Mouse (Mus musculus): ENCODE data around the gene Mkrn1. TPM values are rescaled to one million over a fixed set of nuclear protein-coding genes. Genes with fewer than 3 reads are reported as not detected.
"Not testable (repeated sequence)": the region's sequence is repeated elsewhere in the genome, so short reads cannot be mapped to it uniquely, and the experiment has no call there.

Mkrn1 gene
- polyA plus RNA-seq, 1 experiment from 2014 or later, result 59.4 TPM

DNA sequence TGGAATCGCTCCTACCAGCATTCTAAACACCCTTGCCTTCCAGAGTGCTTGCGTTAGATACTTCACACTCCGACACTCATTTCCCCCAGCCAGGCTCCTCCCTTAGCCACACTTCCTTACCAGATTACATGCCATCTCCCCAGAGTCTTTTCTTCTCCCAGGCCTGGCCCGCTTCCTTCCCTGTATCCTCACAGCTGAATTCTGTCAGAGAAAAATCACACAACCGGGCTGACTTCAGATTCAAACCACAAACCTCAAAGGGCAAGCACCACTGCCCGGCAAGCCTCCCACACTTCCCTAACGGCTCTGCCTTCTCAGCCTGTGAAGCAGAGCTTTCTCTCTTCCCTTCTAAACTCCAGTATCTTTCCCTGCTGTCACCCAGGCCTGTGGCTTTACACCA is 47.5 kb downstream of the Mkrn1 start:
- peak; percentile 32 for ATAC-seq (ENCODE audit: low FRiP score, low TSS enrichment)
- Histone ChIP-seq H3K9me3 (ENCODE audit: low read length) (0 out of 2 replicates have a peak, but pooled peaks cover 6% of the 10 kb centered on the region), H3K36me3 (ENCODE audit: insufficient read depth, low read length) (peaks cover 10% of the 10 kb centered on the region), H3K4me3 (ENCODE audit: low read length) (no peak overlapping the region), H3K27ac (ENCODE audit: low read length) (peak overlapping the region; percentile 76), H3K4me1 (ENCODE audit: insufficient read depth, low read length) (peaks cover 30% of the 10 kb centered on the region), H3K27me3 (ENCODE audit: insufficient read depth, low read length) (no peaks in the 10 kb centered on the region), H3K4me2 (replicated peaks; ENCODE audit: low read depth, low read length) (no peak overlapping the region), H3K9ac (replicated peaks; ENCODE audit: low read length) (no peak overlapping the region)
- 9% methylated on average over 7 of the region's 7 CpGs for WGBS

GRCm38 (mm10) chr6:39372042-39372441 is 48.2 kb downstream of the Mkrn1 start:
- Histone ChIP-seq H3K4me1 (ENCODE audit: insufficient read depth, low read length) (peaks cover 30% of the 10 kb centered on the region), H3K27ac (ENCODE audit: low read length) (no peak overlapping the region), H3K9me3 (ENCODE audit: low read length) (0 out of 2 replicates have a peak, but pooled peaks cover 6% of the 10 kb centered on the region), H3K9ac (replicated peaks; ENCODE audit: low read length) (no peak overlapping the region), H3K4me3 (ENCODE audit: low read length) (no peak overlapping the region), H3K4me2 (replicated peaks; ENCODE audit: low read depth, low read length) (no peak overlapping the region), H3K36me3 (ENCODE audit: insufficient read depth, low read length) (peaks cover 10% of the 10 kb centered on the region), H3K27me3 (ENCODE audit: insufficient read depth, low read length) (no peaks in the 10 kb centered on the region)
- no peak for ATAC-seq (ENCODE audit: low FRiP score, low TSS enrichment)

- Histone ChIP-seq H3K4me1 (ENCODE audit: insufficient read depth, low read length) (peaks cover 18% of the 10 kb centered on the region), H3K27me3 (ENCODE audit: insufficient read depth, low read length) (no peaks in the 10 kb centered on the region), H3K36me3 (ENCODE audit: insufficient read depth, low read length) (peaks cover 14% of the 10 kb centered on the region), H3K4me2 (replicated peaks; ENCODE audit: low read depth, low read length) (no peak overlapping the region), H3K9me3 (ENCODE audit: low read length) (0 out of 2 replicates have a peak, but pooled peaks cover 6% of the 10 kb centered on the region), H3K4me3 (ENCODE audit: low read length) (no peak overlapping the region), H3K9ac (replicated peaks; ENCODE audit: low read length) (no peak overlapping the region), H3K27ac (ENCODE audit: low read length) (no peak overlapping the region)
- ATAC-seq (ENCODE audit: low FRiP score, low TSS enrichment), result no peak
- 92% methylated on average over 3 of the region's 3 CpGs for WGBS
These were observed 50.6 kb downstream of the Mkrn1 start for GRCm38 (mm10) chr6:39369631-39370030.

GRCm38 (mm10) chr6:39362684-39363083 is 57.6 kb downstream of the Mkrn1 start:
- no peak overlapping the region for H3K4me3 ChIP-seq (ENCODE audit: low read length)
- H3K9me3 ChIP-seq (ENCODE audit: low read length), result no peaks in the 10 kb centered on the region
- no peak overlapping the region for H3K27ac ChIP-seq (ENCODE audit: low read length)
- H3K4me1 ChIP-seq (ENCODE audit: insufficient read depth, low read length), result no peaks in the 10 kb centered on the region
- H3K9ac ChIP-seq (replicated peaks; ENCODE audit: low read length), result no peak overlapping the region
- no peak for ATAC-seq (ENCODE audit: low FRiP score, low TSS enrichment)
- H3K27me3 ChIP-seq (ENCODE audit: insufficient read depth, low read length), result no peaks in the 10 kb centered on the region
- peaks cover 25% of the 10 kb centered on the region for H3K36me3 ChIP-seq (ENCODE audit: insufficient read depth, low read length)
- no peak overlapping the region for H3K4me2 ChIP-seq (replicated peaks; ENCODE audit: low read depth, low read length)
- 85% methylated on average over 2 of the region's 2 CpGs for WGBS

- WGBS, result 97% methylated on average over 9 of the region's 9 CpGs
- not testable (repeated sequence) for H3K27ac ChIP-seq (ENCODE audit: low read length); ATAC-seq (ENCODE audit: low FRiP score, low TSS enrichment); H3K9ac ChIP-seq (replicated peaks; ENCODE audit: low read length); H3K4me3 ChIP-seq (ENCODE audit: low read length); H3K4me2 ChIP-seq (replicated peaks; ENCODE audit: low read depth, low read length); H3K9me3 ChIP-seq (ENCODE audit: low read length); H3K27me3 ChIP-seq (ENCODE audit: insufficient read depth, low read length); H3K4me1 ChIP-seq (ENCODE audit: insufficient read depth, low read length)
- peaks cover 35% of the 10 kb centered on the region for H3K36me3 ChIP-seq (ENCODE audit: insufficient read depth, low read length)
These were observed 61.1 kb downstream of the Mkrn1 start for GRCm38 (mm10) chr6:39359207-39359606.

DNA sequence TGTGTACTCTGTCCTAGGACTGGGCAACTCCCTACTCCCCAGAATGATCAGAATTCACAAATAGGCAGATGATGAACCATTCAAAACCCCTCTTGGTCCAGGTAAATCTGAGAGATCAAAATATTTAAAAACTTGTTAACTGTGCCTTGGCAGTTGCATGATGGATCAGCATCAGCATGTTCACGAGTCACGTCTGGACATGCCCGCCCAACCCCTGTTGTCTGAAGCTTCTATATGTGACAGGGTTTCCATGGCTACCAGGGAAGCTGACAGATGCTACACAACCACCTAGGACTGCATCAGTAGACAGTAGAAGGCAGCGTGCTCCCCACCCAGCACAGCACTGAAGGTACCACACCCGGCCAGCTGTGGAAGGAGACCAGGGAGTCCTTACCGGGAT is 71.3 kb downstream of the Mkrn1 start:
- no peak for ATAC-seq (ENCODE audit: low FRiP score, low TSS enrichment)
- Histone ChIP-seq H3K27ac (ENCODE audit: low read length) (no peak overlapping the region), H3K36me3 (ENCODE audit: insufficient read depth, low read length) (peaks cover 41% of the 10 kb centered on the region), H3K4me2 (replicated peaks; ENCODE audit: low read depth, low read length) (no peak overlapping the region), H3K27me3 (ENCODE audit: insufficient read depth, low read length) (no peaks in the 10 kb centered on the region), H3K4me1 (ENCODE audit: insufficient read depth, low read length) (peaks cover 9% of the 10 kb centered on the region; the same call in 1 of the 2 replicates), H3K4me3 (ENCODE audit: low read length) (no peak overlapping the region), H3K9ac (replicated peaks; ENCODE audit: low read length) (no peak overlapping the region), H3K9me3 (ENCODE audit: low read length) (no peaks in the 10 kb centered on the region)
- 88% methylated on average over 6 of the region's 6 CpGs for WGBS

- Histone ChIP-seq H3K36me3 (ENCODE audit: insufficient read depth, low read length) (peaks cover 42% of the 10 kb centered on the region), H3K9me3 (ENCODE audit: low read length) (no peaks in the 10 kb centered on the region), H3K4me3 (ENCODE audit: low read length) (no peak overlapping the region), H3K27ac (ENCODE audit: low read length) (peak overlapping the region; percentile 3; the same call in 1 of the 2 replicates), H3K9ac (replicated peaks; ENCODE audit: low read length) (no peak overlapping the region), H3K4me1 (ENCODE audit: insufficient read depth, low read length) (peaks cover 9% of the 10 kb centered on the region; the same call in 1 of the 2 replicates), H3K4me2 (replicated peaks; ENCODE audit: low read depth, low read length) (no peak overlapping the region), H3K27me3 (ENCODE audit: insufficient read depth, low read length) (no peaks in the 10 kb centered on the region)
- 38% methylated on average over 4 of the region's 4 CpGs for WGBS
- ATAC-seq (ENCODE audit: low FRiP score, low TSS enrichment), result no peak
These were observed 72.1 kb downstream of the Mkrn1 start for GRCm38 (mm10) chr6:39347880-39348814.

Other genes starting within 250 kb of the Mkrn1 start
- gene Kdm7a, start 213.7 kb downstream of the Mkrn1 start, polyA plus RNA-seq (2015; fragmentation: Nextera tagmentation; extraction: Ambion mirVana), result 5.7 and 6.2 TPM in 2 replicates
- 57.7 and 57.8 TPM in 2 replicates for gene Slc37a3, start 42.8 kb downstream of the Mkrn1 start, polyA plus RNA-seq (2015; fragmentation: Nextera tagmentation; extraction: Ambion mirVana)
- 2.2 and 2.9 TPM in 2 replicates for gene Rab19, start 39.3 kb downstream of the Mkrn1 start, polyA plus RNA-seq (2015; fragmentation: Nextera tagmentation; extraction: Ambion mirVana)
- 20.6 and 20.9 TPM in 2 replicates for gene Dennd2a, start 137.4 kb upstream of the Mkrn1 start, polyA plus RNA-seq (2015; fragmentation: Nextera tagmentation; extraction: Ambion mirVana)
- 31.7 and 32.8 TPM in 2 replicates for gene Adck2, start 153.4 kb upstream of the Mkrn1 start, polyA plus RNA-seq (2015; fragmentation: Nextera tagmentation; extraction: Ambion mirVana)
- 3.8 TPM in 1 of 2 replicates, not detected in the other for gene Gm42420, start 165.3 kb upstream of the Mkrn1 start, polyA plus RNA-seq (2015; fragmentation: Nextera tagmentation; extraction: Ambion mirVana)
- gene Ndufb2, start 172.1 kb upstream of the Mkrn1 start, polyA plus RNA-seq (2015; fragmentation: Nextera tagmentation; extraction: Ambion mirVana), result 326 and 331 TPM in 2 replicates

Measured in kidney, embryonic 16.5 days (tissue).